Mouse (Mus musculus) ES-E14 (cell line): Measurements from ENCODE around the gene Abhd16a. TPM values are rescaled to one million over a fixed set of nuclear protein-coding genes. Genes with fewer than 3 reads are reported as not detected.

ENCODE experiments used
- DNase-seq: peaks from one replicate; pipeline ENCODE4 v3.0.0-alpha.2; 2013; ENCODE audit warnings: low read depth, low spot score
- H3K27ac ChIP-seq: 2 replicates; pipeline ENCODE4 v1.5.1; 2012; ENCODE audit warnings: low read depth, mild to moderate bottlenecking, low read length, moderate library complexity, mixed read lengths; ENCODE audit not compliant: poor library complexity, insufficient read depth, severe bottlenecking
- H3K36me3 ChIP-seq: 2 replicates; pipeline ENCODE4 v1.6.1; 2012; ENCODE audit warnings: mild to moderate bottlenecking, low read length, moderate library complexity, mixed read lengths; ENCODE audit not compliant: control insufficient read depth, poor library complexity, insufficient read depth, severe bottlenecking
- H3K4me1 ChIP-seq, 2 experiments: fragments of 150-350 bp in 1 of 2; sonication (generic) in 1 of 2; 2 replicates each; pipeline ENCODE4 v1.6.1; 2012; ENCODE audit warnings: low read length in 2 of 2, mild to moderate bottlenecking in 1 of 2, mixed read lengths in 1 of 2; ENCODE audit not compliant: control insufficient read depth in 2 of 2, insufficient read depth in 2 of 2, poor library complexity in 1 of 2
- H3K4me3 ChIP-seq, 2 experiments: fragments of 150-350 bp in 1 of 2; sonication (generic) in 1 of 2; 2 replicates each; pipeline ENCODE4 v1.5.1; 2012; ENCODE audit warnings: low read length in 2 of 2, low read depth in 1 of 2, mild to moderate bottlenecking in 1 of 2, mixed read lengths in 1 of 2; ENCODE audit not compliant: insufficient read depth in 1 of 2, poor library complexity in 1 of 2, severe bottlenecking in 1 of 2
- H3K9ac ChIP-seq: 2 replicates; pipeline ENCODE4 v1.6.1; 2012; ENCODE audit warnings: low read depth, mild to moderate bottlenecking, low read length, mixed read lengths; ENCODE audit not compliant: poor library complexity, insufficient read depth, severe bottlenecking
- H3K9me3 ChIP-seq: fragments of 150-350 bp; sonication (generic); 2 replicates; pipeline ENCODE4 v1.6.1; 2012; ENCODE audit warnings: low read depth, mild to moderate bottlenecking, low read length; ENCODE audit not compliant: control insufficient read depth, insufficient read depth
- CHD2 ChIP-seq: IDR thresholded peaks from 2 replicates; pipeline ENCODE4 v1.6.1; 2014; ENCODE audit warnings: mild to moderate bottlenecking, low read depth, low read length, inconsistent platforms
- HCFC1 ChIP-seq: IDR thresholded peaks from 2 replicates; pipeline ENCODE4 v1.6.1; 2012; ENCODE audit warnings: low read length, inconsistent platforms, borderline replicate concordance; ENCODE audit not compliant: insufficient read depth
- MAFK ChIP-seq: IDR thresholded peaks from 2 replicates; pipeline ENCODE4 v1.6.1; 2014; ENCODE audit warnings: mild to moderate bottlenecking, low read depth, low read length, inconsistent platforms; ENCODE audit not compliant: insufficient read depth
- ZC3H11A ChIP-seq: IDR thresholded peaks from 2 replicates; pipeline ENCODE4 v1.6.1; 2012; ENCODE audit warnings: low read depth, mild to moderate bottlenecking, inconsistent platforms, low read length, borderline replicate concordance
- ZNF384 ChIP-seq: IDR thresholded peaks from 2 replicates; pipeline ENCODE4 v1.6.1; 2012; ENCODE audit warnings: low read depth, low read length, inconsistent platforms
- in situ Hi-C, 2 experiments: fragments of 600-800 bp; cut with MboI; formaldehyde crosslinking; loops; one replicate each; pipeline ENCODE4 v1.15.1; 2025; ENCODE audit warnings: low sequenced_read_pairs in 2 of 2, inconsistent platforms in 1 of 2; ENCODE audit not compliant: unreplicated experiment in 2 of 2
- total RNA-seq: library from RNA; depleted of rRNA; stranded (reverse); fragments of 300-350 nt; gene quantifications from 2 replicates; pipeline ENCODE4 v1.2.3, GENCODE M21; 2012

The Abhd16a gene
- total RNA-seq, 1 experiment: 30.7 TPM

DNA sequence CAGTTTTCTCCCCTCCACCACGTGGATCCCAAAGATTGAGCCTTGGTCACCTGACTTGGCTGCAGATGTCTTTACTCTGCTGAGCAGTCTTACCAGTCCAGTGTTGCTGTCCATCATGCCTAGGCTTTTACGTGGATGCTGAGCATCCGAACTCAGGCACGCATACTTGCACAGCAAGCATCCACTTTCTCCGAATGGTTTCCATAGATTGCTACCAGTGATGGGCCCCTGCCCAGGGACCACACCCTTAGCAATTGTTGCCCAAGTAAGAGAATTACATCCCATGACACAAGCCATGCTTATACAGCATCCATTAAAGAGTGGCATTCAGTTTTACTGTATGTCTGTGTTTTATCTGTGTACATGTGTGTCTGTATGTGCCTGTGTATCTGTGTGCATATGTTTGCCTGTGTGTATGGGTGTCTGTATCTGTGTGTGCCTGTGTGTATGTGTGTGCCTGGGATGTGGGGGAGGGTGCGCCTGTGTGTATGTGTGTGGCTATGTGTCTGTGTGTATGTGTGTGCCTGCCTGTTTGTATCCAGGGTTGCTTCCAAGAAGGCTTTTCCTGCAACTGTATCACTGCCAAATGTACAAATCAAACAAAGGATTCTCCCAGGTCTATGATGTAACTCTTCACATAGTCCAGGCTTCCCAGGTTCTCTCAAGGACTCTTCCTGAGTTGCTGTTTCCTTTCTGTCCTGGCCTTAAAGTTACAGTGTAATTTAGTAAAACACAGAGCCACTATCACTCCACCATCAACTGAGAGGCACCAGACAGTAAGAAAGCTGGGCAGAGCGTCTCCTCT, 33.2 kb upstream of the Abhd16a start:
- Histone ChIP-seq H3K9ac (no peak overlapping the region), H3K4me1 (peaks cover 0 to 26% of the 10 kb centered on the region in 2 experiments; a peak in 3 of 4 replicates), H3K27ac (no peak overlapping the region), H3K36me3 (peaks cover 38% of the 10 kb centered on the region), H3K4me3 (no peak overlapping the region), H3K9me3 (no peaks in the 10 kb centered on the region)
- no peak for DNase-seq
- in situ Hi-C loops: no loop called here
- TF ChIP-seq MAFK: no peak
- TF ChIP-seq CHD2: no peak
- TF ChIP-seq ZNF384: no peak
- TF ChIP-seq HCFC1: no peak
- TF ChIP-seq ZC3H11A: no peak

DNA sequence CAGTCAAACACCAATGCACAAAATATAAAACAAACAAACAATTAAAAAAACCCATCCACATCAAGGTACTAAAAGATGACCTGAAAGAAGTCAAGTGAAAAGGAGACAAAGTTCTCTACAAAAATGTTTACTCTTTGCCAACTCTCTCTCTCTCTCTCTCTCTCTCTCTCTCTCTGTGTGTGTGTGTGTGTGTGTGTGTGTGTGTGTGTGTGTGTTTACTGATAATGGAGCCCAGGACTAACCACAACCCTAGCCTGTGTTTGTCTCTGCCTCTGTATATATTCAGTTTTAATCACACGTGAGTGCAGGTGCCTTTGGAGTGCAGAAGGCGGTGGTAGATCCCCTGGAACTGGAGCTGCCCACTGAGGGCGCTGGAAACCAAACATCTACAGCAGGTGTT, 32.0 kb upstream of the Abhd16a start:
- Histone ChIP-seq H3K27ac (no peak overlapping the region), H3K4me1 (peaks cover 0 to 30% of the 10 kb centered on the region in 2 experiments), H3K9ac (no peak overlapping the region), H3K36me3 (peaks cover 43% of the 10 kb centered on the region), H3K4me3 (no peak overlapping the region), H3K9me3 (no peaks in the 10 kb centered on the region)
- TF ChIP-seq CHD2 (no peak), MAFK (no peak), ZC3H11A (no peak), ZNF384 (no peak), HCFC1 (no peak)
- in situ Hi-C loops: no loop called here
- DNase-seq: no peak

DNA sequence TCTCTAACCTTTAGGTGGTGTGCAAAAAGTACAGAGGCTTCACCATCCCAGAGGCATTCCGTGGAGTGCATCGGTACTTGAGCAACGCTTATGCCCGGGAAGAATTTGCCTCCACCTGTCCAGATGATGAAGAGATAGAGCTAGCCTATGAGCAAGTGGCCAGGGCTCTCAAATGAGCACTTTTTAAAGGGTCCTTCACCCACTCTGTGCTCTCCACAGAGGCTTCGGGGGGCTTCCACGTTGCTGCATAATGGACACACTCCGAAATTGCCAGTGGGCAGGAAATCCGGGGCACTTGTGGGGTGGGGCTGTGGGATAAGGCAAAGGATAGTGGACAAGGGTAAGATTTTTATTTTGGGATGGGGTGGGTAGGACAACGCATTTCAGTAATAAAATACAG, 30.7 kb upstream of the Abhd16a start:
- in situ Hi-C loops: no loop called here

DNA sequence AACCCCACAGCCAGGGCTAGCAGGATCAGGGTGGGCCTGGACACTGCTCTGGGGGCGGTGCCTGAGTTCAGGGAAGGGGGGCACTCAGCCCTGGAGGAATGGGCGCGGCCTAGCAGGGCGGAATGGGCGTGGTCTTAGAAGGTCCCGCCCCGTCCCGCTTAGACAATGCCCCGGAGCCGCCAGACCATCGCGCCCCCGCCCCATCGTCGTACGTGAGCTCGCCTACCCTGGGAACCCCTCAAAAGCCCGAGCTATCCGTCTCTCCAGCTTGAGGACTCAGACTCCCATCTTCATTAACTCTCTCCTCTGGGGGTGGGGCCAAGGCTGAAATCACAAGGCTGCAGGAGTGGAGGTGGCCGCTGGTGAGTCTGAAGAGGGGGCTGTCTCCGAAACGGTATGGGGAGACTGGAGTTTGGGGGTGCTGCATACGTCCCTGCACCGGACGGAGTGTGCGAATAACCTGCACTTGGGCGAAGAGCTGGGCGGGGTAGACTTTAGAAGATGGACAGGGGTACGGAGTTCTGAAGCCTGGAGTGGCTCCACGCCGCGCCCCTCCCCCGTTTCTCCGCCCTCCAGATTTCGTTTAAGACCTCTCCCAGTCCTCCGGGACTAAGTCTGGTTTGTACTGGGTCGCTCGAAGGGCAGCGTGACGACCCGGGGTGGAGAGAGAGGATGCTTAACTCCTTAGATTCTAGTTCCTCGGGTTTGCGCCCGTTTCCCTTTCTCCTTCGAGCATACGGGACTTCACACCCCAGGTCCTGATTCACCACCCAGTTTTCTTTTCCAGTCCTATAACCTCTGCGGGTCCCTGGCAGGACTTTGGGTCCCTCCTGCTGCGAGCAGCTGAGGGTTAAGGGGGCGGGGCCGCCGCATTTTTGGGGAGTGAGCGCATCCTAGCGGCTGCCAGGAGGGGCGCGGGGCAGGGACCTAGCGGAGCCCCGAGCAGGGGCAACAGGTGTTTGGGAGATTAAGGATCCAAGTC, 29.9 kb upstream of the Abhd16a start, which contains the start of gene Ddah2:
TSS of gene Ddah2 (plus strand) at position 125 of the 982 bp plus-strand sequence.
- H3K9ac ChIP-seq: peak within 1 kb of the TSS; percentile 87
- in situ Hi-C loops: no loop called here
- DNase-seq: peak; percentile 79
- H3K4me3 ChIP-seq: peak within 1 kb of the TSS; percentile 86 to 88
- TF ChIP-seq ZNF384 (no peak), MAFK (no peak), HCFC1 (no peak), CHD2 (no peak), ZC3H11A (no peak)
- H3K27ac ChIP-seq: peak within 1 kb of the TSS; percentile 72
- H3K36me3 ChIP-seq: peaks cover 28% of the 10 kb centered on the region
- H3K9me3 ChIP-seq: no peaks in the 10 kb centered on the region
- H3K4me1 ChIP-seq: peaks cover 5 to 31% of the 10 kb centered on the region in 2 experiments

More for the DNA sequence above, 30.7 kb upstream of the Abhd16a start:
- no peaks in the 10 kb centered on the region for H3K9me3 ChIP-seq
- TF ChIP-seq HCFC1 (no peak), MAFK (no peak), ZNF384 (no peak), CHD2 (no peak), ZC3H11A (no peak)
- no peak overlapping the region for H3K27ac ChIP-seq
- peaks cover 2 to 24% of the 10 kb centered on the region in 2 experiments for H3K4me1 ChIP-seq
- DNase-seq: no peak
- no peak overlapping the region; a peak in 1 of 4 replicates for H3K4me3 ChIP-seq
- H3K36me3 ChIP-seq: peaks cover 34% of the 10 kb centered on the region
- H3K9ac ChIP-seq: no peak overlapping the region
